Mouse (Mus musculus): ENCODE results near the gene Tedc2. TPM values are rescaled to one million over a fixed set of nuclear protein-coding genes. Genes with fewer than 3 reads are reported as not detected.
A peak's percentile ranks its signal among the peaks of the same experiment; 100 is the strongest.

Gene Tedc2
- polyA plus RNA-seq (2012; rRNA removed) = 17.0 and 19.0 TPM in 2 replicates

DNA sequence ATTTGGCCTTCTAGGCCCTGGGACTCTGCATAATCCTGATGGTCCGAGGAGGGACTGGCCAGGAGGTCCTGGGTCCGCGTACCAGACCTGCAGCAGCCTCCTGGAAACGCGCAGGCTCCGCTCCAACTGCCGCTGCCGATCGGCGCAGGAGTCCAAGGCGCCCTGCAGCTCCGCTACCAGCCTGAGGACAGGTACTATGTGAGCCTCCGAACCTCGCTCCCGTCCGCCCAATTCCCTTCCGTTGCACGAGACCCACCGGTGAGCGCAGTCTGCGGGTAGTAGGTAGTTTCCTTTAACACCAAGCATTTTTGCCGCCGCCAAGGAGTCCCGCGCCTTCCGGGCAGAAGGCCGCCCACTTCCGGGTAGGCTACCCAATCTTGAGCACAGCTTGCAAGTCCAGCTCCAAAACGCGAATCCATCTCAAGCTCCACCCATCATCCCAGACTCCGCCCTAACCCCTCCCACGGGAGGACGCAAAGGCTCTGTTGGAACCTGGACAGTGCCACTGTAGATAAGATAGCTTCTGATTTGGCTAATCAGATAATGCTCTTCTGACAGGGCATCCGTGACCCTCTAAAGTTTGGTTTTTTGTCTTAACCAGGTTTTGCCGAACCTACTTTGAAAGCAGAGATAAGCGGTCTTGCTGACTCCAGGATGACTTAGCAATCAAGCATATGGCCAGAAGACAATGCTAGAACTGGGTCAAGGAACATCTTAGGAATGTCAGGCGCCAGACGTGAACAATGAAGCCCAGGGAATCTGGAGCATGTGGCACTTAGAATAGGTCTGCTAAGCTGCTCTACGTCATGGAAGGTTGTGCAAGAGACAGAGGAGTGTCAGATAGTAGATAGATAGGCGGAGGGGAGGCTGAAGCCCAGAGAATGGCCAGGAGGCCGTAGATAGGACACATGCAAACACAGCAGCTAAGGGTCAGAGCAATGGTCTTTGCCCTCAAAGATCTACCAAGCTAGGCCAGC is at the start of gene Tedc2:
Tedc2 (minus strand) TSS at position 417 of the 977 bp plus-strand sequence.
- H3K27ac ChIP-seq (ENCODE audit: insufficient read depth, low read length) = peak within 1 kb of the TSS; percentile 6; the same call in 1 of the 2 replicates
- H3K4me1 ChIP-seq (ENCODE audit: control insufficient read depth, insufficient read depth, low read length) = peaks cover 4% of the 10 kb centered on the region; the same call in 1 of the 2 replicates
- peak within 1 kb of the TSS; percentile 57 for H3K4me3 ChIP-seq (ENCODE audit: insufficient read depth, low read length)
- TF ChIP-seq CTCF (IDR thresholded peaks at IDR 0.05; ENCODE audit: extremely low read depth, insufficient read depth, low read length) (no peak), POLR2A (IDR thresholded peaks at IDR 0.05; ENCODE audit: extremely low read depth, insufficient read depth, low read length) (peak; percentile 83)

DNA sequence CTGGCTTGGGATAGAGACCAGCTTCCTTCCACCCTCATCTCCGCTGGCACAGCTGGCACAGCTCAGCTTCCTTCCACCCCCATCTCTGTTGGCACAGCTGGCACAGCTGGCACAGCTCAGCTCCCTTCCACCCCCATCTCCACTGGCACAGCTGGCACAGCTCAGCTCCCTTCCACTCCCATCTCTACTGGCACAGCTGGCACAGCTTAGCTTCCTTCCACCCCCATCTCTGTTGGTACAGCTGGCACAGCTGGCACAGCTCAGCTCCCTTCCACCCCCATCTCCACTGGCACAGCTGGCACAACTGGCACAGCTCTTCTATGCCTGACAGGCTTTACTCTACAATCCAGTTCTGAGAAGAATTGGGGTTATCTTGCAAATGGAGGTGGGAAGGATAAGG is 46.5 kb upstream of the Tedc2 start:
- TF ChIP-seq CTCF (IDR thresholded peaks at IDR 0.05; ENCODE audit: extremely low read depth, insufficient read depth, low read length) = no peak
- TF ChIP-seq POLR2A (IDR thresholded peaks at IDR 0.05; ENCODE audit: extremely low read depth, insufficient read depth, low read length) = no peak
- H3K4me3 ChIP-seq (ENCODE audit: insufficient read depth, low read length) = no peak overlapping the region
- no peak overlapping the region for H3K27ac ChIP-seq (ENCODE audit: insufficient read depth, low read length)
- no peaks in the 10 kb centered on the region for H3K4me1 ChIP-seq (ENCODE audit: control insufficient read depth, insufficient read depth, low read length)

DNA sequence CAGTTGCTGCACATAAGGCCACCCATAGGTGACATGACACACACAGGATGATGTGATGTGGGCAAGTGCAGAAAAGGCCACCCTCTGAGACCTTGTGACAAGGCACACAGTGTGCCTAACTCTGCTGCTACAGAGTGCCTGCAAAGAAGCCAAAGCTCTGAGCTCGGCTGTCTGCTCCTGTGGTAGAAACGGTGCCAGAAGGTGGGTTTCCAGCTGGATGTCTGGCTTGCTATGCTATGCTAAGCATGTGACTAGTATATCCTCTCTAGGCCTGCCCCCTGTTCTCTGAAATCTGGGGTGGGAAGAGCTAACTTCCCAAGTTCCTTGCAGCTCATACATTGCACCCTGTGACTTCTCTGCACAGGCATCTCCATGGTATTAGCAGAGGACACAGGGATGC is 44.1 kb upstream of the Tedc2 start:
- TF ChIP-seq CTCF (IDR thresholded peaks at IDR 0.05; ENCODE audit: extremely low read depth, insufficient read depth, low read length) = no peak
- TF ChIP-seq POLR2A (IDR thresholded peaks at IDR 0.05; ENCODE audit: extremely low read depth, insufficient read depth, low read length) = no peak
- Histone ChIP-seq H3K4me1 (ENCODE audit: control insufficient read depth, insufficient read depth, low read length) (no peaks in the 10 kb centered on the region), H3K4me3 (ENCODE audit: insufficient read depth, low read length) (no peak overlapping the region), H3K27ac (ENCODE audit: insufficient read depth, low read length) (no peak overlapping the region)

DNA sequence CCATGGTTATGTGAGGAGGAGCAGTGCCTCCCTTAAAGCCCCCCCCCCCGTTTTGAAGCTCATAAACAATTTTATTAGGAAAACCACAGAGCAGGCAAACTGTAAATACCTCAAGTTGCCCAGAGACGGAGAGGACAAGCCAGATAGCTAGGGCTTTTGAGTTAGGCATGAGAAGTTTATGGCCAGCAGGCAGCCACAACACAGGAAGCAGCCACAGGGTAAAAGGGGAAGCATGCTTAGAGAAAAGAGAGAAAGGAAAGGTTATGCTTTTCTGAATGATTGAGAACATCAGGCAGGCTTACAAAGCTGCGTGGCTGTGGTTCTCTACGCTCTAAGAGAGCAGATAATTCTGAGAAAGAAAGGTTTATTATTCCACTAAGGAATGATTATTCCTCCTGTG is 39.9 kb upstream of the Tedc2 start:
- no peak for TF ChIP-seq POLR2A (IDR thresholded peaks at IDR 0.05; ENCODE audit: extremely low read depth, insufficient read depth, low read length)
- TF ChIP-seq CTCF (IDR thresholded peaks at IDR 0.05; ENCODE audit: extremely low read depth, insufficient read depth, low read length) = no peak
- Histone ChIP-seq H3K4me1 (ENCODE audit: control insufficient read depth, insufficient read depth, low read length) (no peaks in the 10 kb centered on the region), H3K27ac (ENCODE audit: insufficient read depth, low read length) (no peak overlapping the region)

DNA sequence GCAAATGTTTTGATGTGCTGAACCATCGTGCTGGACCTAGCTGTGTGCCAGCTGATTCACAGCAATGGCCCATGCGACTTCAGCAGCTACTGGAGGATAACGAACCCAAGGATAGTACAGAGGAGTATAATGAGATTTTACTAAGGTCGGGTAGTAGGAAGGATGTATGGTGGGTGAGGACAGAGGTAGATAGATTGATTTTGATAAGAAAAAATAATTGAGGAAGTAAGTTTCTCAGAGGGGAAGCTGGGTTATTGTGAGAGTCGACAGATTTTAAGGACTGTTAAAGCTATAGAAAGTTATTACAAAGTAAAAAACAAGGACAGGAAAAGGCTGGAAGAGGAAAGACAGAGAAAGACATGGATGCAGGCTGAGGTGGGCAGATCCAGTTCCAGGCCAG is 39.1 kb upstream of the Tedc2 start:
- H3K27ac ChIP-seq (ENCODE audit: insufficient read depth, low read length) = no peak overlapping the region
- TF ChIP-seq POLR2A (IDR thresholded peaks at IDR 0.05; ENCODE audit: extremely low read depth, insufficient read depth, low read length) = no peak
- no peak for TF ChIP-seq CTCF (IDR thresholded peaks at IDR 0.05; ENCODE audit: extremely low read depth, insufficient read depth, low read length)
- no peaks in the 10 kb centered on the region for H3K4me1 ChIP-seq (ENCODE audit: control insufficient read depth, insufficient read depth, low read length)
- H3K4me3 ChIP-seq (ENCODE audit: insufficient read depth, low read length) = no peak overlapping the region

More for the DNA sequence above, 39.9 kb upstream of the Tedc2 start:
- no peak overlapping the region for H3K4me3 ChIP-seq (ENCODE audit: insufficient read depth, low read length)

DNA sequence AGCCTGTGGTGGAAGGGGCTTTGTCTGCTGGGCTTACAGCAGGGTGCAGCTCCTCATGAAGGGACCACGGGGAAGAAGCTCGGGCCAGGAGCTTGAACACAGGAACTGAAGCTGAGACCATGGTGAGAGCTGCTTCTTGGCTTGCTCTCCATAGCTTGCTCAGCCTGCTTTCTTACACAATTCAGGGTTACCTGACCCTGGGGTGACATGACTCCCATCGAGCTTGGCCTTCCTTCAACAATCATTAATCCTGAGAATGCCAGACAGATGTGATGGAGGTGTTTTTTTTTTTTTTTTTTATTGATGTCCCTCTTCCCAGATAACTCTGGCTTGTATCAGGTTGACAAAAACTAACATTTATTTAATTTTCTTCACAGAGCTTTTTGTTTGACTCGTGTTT is 38.3 kb upstream of the Tedc2 start:
- TF ChIP-seq CTCF (IDR thresholded peaks at IDR 0.05; ENCODE audit: extremely low read depth, insufficient read depth, low read length) (no peak), POLR2A (IDR thresholded peaks at IDR 0.05; ENCODE audit: extremely low read depth, insufficient read depth, low read length) (no peak)

DNA sequence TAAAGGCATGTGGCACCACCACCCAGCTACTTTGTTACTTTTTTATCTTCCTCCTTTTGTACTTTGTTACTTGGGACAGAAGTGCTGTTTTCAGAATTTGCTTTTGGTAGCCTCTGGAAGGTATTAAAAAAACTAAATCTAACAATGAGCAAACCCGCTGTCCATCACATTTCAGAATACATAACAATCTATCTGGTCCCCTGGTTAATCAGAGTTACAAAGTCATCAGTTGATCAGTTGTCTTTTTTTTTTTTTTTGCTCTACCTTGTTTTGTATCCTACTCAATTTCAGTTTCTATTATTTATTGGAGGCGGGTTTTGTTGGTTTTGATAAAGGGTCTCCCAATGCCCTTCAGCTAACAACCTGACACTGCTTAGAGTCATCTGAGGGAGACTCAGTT is 31.7 kb upstream of the Tedc2 start:
- TF ChIP-seq CTCF (IDR thresholded peaks at IDR 0.05; ENCODE audit: extremely low read depth, insufficient read depth, low read length) = no peak
- TF ChIP-seq POLR2A (IDR thresholded peaks at IDR 0.05; ENCODE audit: extremely low read depth, insufficient read depth, low read length) = no peak
- no peak overlapping the region; the same call in 1 of the 2 replicates for H3K4me3 ChIP-seq (ENCODE audit: insufficient read depth, low read length)

More for the DNA sequence above, 38.3 kb upstream of the Tedc2 start:
- H3K27ac ChIP-seq (ENCODE audit: insufficient read depth, low read length) = no peak overlapping the region
- H3K4me3 ChIP-seq (ENCODE audit: insufficient read depth, low read length) = no peak overlapping the region
- no peaks in the 10 kb centered on the region for H3K4me1 ChIP-seq (ENCODE audit: control insufficient read depth, insufficient read depth, low read length)

DNA sequence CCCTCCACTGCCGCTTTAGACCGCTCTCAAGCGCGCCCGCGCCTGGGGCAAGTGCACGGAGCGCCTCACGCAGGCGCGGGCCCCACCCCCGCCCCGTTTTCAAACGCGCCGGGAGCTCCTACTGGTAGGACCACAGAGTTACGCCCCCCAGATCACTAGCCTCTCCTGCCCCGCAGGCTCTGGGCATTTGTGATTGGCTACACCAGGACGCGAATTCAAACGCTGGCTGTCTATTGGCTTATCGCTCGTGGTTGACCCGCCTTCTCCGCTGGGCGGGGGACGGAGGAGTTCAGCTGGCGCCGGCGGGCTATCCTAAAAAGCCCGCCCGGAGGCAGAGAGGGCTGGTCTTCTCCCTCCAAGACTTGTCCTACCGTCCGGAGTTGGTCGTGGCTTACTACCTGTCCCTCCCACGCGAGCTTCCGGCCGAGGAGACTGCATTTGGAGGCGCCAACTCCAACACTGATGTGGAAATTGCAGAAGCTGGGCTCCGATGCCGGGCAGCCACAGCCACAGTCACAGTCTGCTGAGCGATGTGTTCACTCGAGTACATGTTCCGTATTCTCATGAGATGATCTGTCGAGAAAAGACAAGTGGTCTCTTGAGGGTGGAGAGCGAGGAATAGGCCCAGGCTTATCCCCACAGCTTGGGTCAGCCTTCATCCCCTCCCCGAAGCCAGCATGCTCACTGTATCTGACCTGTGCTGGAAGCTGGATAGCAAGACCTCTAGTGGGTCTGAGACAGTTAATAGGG is 30.8 kb upstream of the Tedc2 start, which contains the start of gene Ccnf:
Ccnf (minus strand) TSS at position 165 of the 750 bp plus-strand sequence.
- TF ChIP-seq POLR2A (IDR thresholded peaks at IDR 0.05; ENCODE audit: extremely low read depth, insufficient read depth, low read length) (peak; percentile 45; the same call in 1 of the 2 replicates), CTCF (IDR thresholded peaks at IDR 0.05; ENCODE audit: extremely low read depth, insufficient read depth, low read length) (no peak)
- H3K4me3 ChIP-seq (ENCODE audit: insufficient read depth, low read length) = peak within 1 kb of the TSS; percentile 47
- no peak within 1 kb of the TSS for H3K27ac ChIP-seq (ENCODE audit: insufficient read depth, low read length)
- H3K4me1 ChIP-seq (ENCODE audit: control insufficient read depth, insufficient read depth, low read length) = 0 out of 2 replicates have a peak, but pooled peaks cover 3% of the 10 kb centered on the region

More for the DNA sequence above, 31.7 kb upstream of the Tedc2 start:
- H3K27ac ChIP-seq (ENCODE audit: insufficient read depth, low read length) = no peak overlapping the region
- 0 out of 2 replicates have a peak, but pooled peaks cover 3% of the 10 kb centered on the region for H3K4me1 ChIP-seq (ENCODE audit: control insufficient read depth, insufficient read depth, low read length)

DNA sequence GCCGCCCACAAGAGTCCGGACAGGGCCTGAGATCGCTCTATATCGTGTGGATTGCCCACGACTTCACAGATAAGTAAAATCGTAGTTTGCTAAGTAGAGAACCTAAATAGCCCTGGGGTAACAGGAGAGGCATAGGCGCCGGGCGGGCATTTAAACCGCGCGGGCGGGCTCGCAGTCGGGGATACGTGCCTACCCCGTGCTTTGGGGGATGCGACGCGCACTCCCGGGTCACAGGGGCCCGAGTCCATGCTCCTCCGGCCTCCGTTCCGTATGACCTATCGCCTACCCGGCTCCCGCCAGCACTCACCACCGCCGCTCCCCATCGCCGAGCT is 30.3 kb upstream of the Tedc2 start:
- Histone ChIP-seq H3K4me1 (ENCODE audit: control insufficient read depth, insufficient read depth, low read length) (0 out of 2 replicates have a peak, but pooled peaks cover 3% of the 10 kb centered on the region), H3K27ac (ENCODE audit: insufficient read depth, low read length) (no peak overlapping the region), H3K4me3 (ENCODE audit: insufficient read depth, low read length) (peak overlapping the region; percentile 47)
- TF ChIP-seq CTCF (IDR thresholded peaks at IDR 0.05; ENCODE audit: extremely low read depth, insufficient read depth, low read length) (no peak), POLR2A (IDR thresholded peaks at IDR 0.05; ENCODE audit: extremely low read depth, insufficient read depth, low read length) (no peak)

Measured in cortical plate, adult 2 months (tissue).